Mouse (Mus musculus): ENCODE data around the gene Dhrs13.
"Not testable (repeated sequence)": the region's sequence is repeated elsewhere in the genome, so short reads cannot be mapped to it uniquely, and the experiment has no call there.

The Dhrs13 gene

GRCm38 (mm10) chr11:78031947-78032808, at the start of gene Dhrs13:
Dhrs13 (plus strand) TSS chr11:78032280.
- peak; percentile 92 for DNase-seq

GRCm38 (mm10) chr11:77982441-77982905, 49.6 kb upstream of the Dhrs13 start, which contains the start of gene Phf12:
Phf12 (plus strand) TSS chr11:77982754.
- DNase-seq: peak; percentile 100

GRCm38 (mm10) chr11:77983191-77983936, 48.7 kb upstream of the Dhrs13 start:
- DNase-seq: peak; percentile 69

- DNase-seq: peak; percentile 67
These were observed 47.9 kb upstream of the Dhrs13 start for GRCm38 (mm10) chr11:77983937-77984835.

- DNase-seq: no peak
These were observed 47.2 kb upstream of the Dhrs13 start for GRCm38 (mm10) chr11:77984836-77985231.

GRCm38 (mm10) chr11:77985541-77986065, 46.5 kb upstream of the Dhrs13 start:
- no peak for DNase-seq

GRCm38 (mm10) chr11:77989071-77989690, 42.9 kb upstream of the Dhrs13 start:
- DNase-seq: no peak

- no peak for DNase-seq
These were observed 36.5 kb upstream of the Dhrs13 start for GRCm38 (mm10) chr11:77995556-77995955.

GRCm38 (mm10) chr11:78006446-78006845, 25.6 kb upstream of the Dhrs13 start:
- DNase-seq: no peak

GRCm38 (mm10) chr11:78019676-78020075, 12.4 kb upstream of the Dhrs13 start:
- peak; percentile 61 for DNase-seq

GRCm38 (mm10) chr11:78023607-78024006, 8.5 kb upstream of the Dhrs13 start:
- no peak for DNase-seq

GRCm38 (mm10) chr11:78029240-78029639, 2.8 kb upstream of the Dhrs13 start:
- DNase-seq: no peak

- DNase-seq: no peak
These were observed 1.5 kb upstream of the Dhrs13 start for GRCm38 (mm10) chr11:78030600-78030999.

- no peak for DNase-seq
These were observed 691 bp upstream of the Dhrs13 start for GRCm38 (mm10) chr11:78031389-78031788.

GRCm38 (mm10) chr11:78032809-78033195, 722 bp downstream of the Dhrs13 start:
- DNase-seq: no peak

- no peak for DNase-seq
These were observed 2.0 kb downstream of the Dhrs13 start for GRCm38 (mm10) chr11:78033931-78034617.

- no peak for DNase-seq
These were observed 4.7 kb downstream of the Dhrs13 start for GRCm38 (mm10) chr11:78036791-78037190.

GRCm38 (mm10) chr11:78037831-78038752, 6.0 kb downstream of the Dhrs13 start, which contains the start of gene Flot2:
Flot2 (plus strand) TSS chr11:78037931.
- DNase-seq: peak; percentile 54

- no peak for DNase-seq
These were observed 8.8 kb downstream of the Dhrs13 start for GRCm38 (mm10) chr11:78040878-78041277.

GRCm38 (mm10) chr11:78042290-78042870, 10.3 kb downstream of the Dhrs13 start:
- DNase-seq: not testable (repeated sequence)

All from cerebellum, adult 11 months (tissue).